Mouse (Mus musculus) frontal cortex, postnatal 14 days (tissue): ENCODE results near the gene Ksr2.
"Not testable (repeated sequence)": the region's sequence is repeated elsewhere in the genome, so short reads cannot be mapped to it uniquely, and the experiment has no call there.

Experiments
- DNase-seq, 2 experiments: peaks; one replicate each; pipeline ENCODE4 v3.0.0; 2022; ENCODE audit warnings: low spot score in 2 of 2

Gene Ksr2

GRCm38 (mm10) chr5:117614331-117615024, 200.7 kb downstream of the Ksr2 start:
- peak in 1 of 2 experiments; percentile 42 for DNase-seq

GRCm38 (mm10) chr5:117620292-117620691, 206.5 kb downstream of the Ksr2 start:
- no peak for DNase-seq

- DNase-seq = no peak
Observed at GRCm38 (mm10) chr5:117622221-117622620, 208.4 kb downstream of the Ksr2 start.

- DNase-seq = not testable (repeated sequence)
Observed at GRCm38 (mm10) chr5:117623206-117623605, 209.4 kb downstream of the Ksr2 start.

GRCm38 (mm10) chr5:117626907-117627306, 213.1 kb downstream of the Ksr2 start:
- no peak for DNase-seq

- DNase-seq = peak; percentile 57 to 67
Observed at GRCm38 (mm10) chr5:117628351-117628750, 214.6 kb downstream of the Ksr2 start.

- no peak for DNase-seq
Observed at GRCm38 (mm10) chr5:117629570-117629969, 215.8 kb downstream of the Ksr2 start.

- no peak for DNase-seq
Observed at GRCm38 (mm10) chr5:117635211-117635610, 221.4 kb downstream of the Ksr2 start.

- DNase-seq = no peak
Observed at GRCm38 (mm10) chr5:117635838-117636237, 222.0 kb downstream of the Ksr2 start.

GRCm38 (mm10) chr5:117641585-117641984, 227.8 kb downstream of the Ksr2 start:
- DNase-seq = no peak

GRCm38 (mm10) chr5:117651238-117651886, 237.6 kb downstream of the Ksr2 start:
- no peak for DNase-seq

- DNase-seq = no peak
Observed at GRCm38 (mm10) chr5:117658641-117659040, 244.8 kb downstream of the Ksr2 start.

- DNase-seq = no peak
Observed at GRCm38 (mm10) chr5:117659596-117659995, 245.8 kb downstream of the Ksr2 start.

- DNase-seq = no peak
Observed at GRCm38 (mm10) chr5:117665181-117665580, 251.4 kb downstream of the Ksr2 start.

GRCm38 (mm10) chr5:117667314-117667713, 253.5 kb downstream of the Ksr2 start:
- no peak for DNase-seq

GRCm38 (mm10) chr5:117669265-117669664, 255.5 kb downstream of the Ksr2 start:
- DNase-seq = no peak

- DNase-seq = no peak
Observed at GRCm38 (mm10) chr5:117669843-117670242, 256.0 kb downstream of the Ksr2 start.

GRCm38 (mm10) chr5:117671362-117671761, 257.6 kb downstream of the Ksr2 start:
- DNase-seq = no peak

- no peak for DNase-seq
Observed at GRCm38 (mm10) chr5:117675840-117676239, 262.0 kb downstream of the Ksr2 start.

- no peak for DNase-seq
Observed at GRCm38 (mm10) chr5:117677231-117677630, 263.4 kb downstream of the Ksr2 start.

GRCm38 (mm10) chr5:117678371-117678770, 264.6 kb downstream of the Ksr2 start:
- no peak for DNase-seq

GRCm38 (mm10) chr5:117682226-117682625, 268.4 kb downstream of the Ksr2 start:
- DNase-seq = no peak

- DNase-seq = no peak
Observed at GRCm38 (mm10) chr5:117684491-117684890, 270.7 kb downstream of the Ksr2 start.
